Mouse (Mus musculus): ENCODE data around the gene Pwwp2b. TPM values are rescaled to one million over a fixed set of nuclear protein-coding genes. Genes with fewer than 3 reads are reported as not detected.

Gene Pwwp2b
- 4.5 and 4.7 TPM in 2 replicates for polyA plus RNA-seq (2015; fragmentation: Nextera tagmentation; extraction: Ambion mirVana)

DNA sequence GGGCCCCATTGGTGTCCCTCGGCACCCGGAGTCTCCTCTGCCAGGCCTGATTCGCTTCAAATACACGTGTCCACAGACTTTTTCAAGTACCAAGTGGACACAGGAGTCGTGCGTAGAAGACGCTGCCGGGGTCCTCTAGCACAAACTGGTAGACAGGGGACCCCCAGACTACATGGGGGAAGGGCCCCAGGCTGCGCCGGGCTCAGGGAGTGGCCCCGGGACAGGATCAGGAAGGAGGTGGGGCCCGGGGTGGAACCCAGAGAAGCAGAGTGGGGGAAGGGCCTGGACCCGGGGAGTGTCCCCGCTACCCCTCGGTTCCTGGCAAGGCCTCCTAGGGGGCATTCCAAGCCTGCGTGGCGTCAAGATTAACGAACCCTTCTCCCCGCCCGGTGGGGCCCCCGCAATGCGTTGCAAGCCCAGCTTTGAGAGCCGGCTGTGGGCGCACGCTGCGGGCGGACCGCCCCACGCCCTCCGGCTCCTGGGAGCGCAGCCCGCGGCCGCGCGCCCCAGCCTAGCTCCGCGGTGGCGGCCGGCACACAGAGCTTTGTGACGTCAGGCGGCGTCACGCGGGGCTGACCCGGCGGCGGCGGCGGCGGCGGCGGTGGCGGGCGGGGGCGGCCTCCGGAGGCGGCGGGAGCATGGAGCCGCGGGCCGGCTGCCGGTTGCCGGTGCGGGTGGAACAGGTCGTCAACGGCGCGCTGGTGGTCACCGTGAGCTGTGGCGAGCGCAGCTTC lies at the start of gene Pwwp2b:
Gene Pwwp2b (plus strand): TSS at position 602 of the 734 bp plus-strand sequence.
- under 1% methylated on average over 59 of the region's 72 CpGs for WGBS
- peak within 1 kb of the TSS; percentile 58 for H3K4me3 ChIP-seq
- H3K27me3 ChIP-seq = peaks cover 52% of the 10 kb centered on the region
- peak within 1 kb of the TSS; percentile 76 for H3K4me2 ChIP-seq
- no peaks in the 10 kb centered on the region for H3K36me3 ChIP-seq (ENCODE audit: poor library complexity, severe bottlenecking)
- peak within 1 kb of the TSS; percentile 76 for H3K9ac ChIP-seq
- peaks cover 40% of the 10 kb centered on the region for H3K4me1 ChIP-seq
- no peaks in the 10 kb centered on the region for H3K9me3 ChIP-seq (replicated peaks)
- ATAC-seq = peak; percentile 83
- H3K27ac ChIP-seq = no peak within 1 kb of the TSS

DNA sequence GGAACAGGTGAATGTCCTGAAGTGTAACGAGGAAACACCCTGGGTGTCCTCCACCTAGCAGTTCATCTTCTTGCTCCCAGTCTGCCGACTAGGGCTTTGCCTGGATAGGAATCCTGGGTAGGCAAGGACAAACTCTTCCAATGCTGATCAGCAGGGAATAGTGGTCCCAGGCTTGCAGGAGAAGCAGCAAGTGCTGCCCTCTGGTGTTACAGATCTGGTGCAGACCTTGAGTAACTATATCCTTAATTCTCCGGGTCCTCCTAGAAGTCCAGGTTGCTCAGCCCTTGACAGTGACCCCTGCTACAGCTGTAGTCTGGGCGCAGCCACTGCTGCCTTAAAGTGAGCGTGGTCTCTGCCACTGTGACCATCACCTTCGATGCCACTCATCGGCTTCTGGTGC lies 48.2 kb upstream of the Pwwp2b start:
- H3K4me1 ChIP-seq = no peaks in the 10 kb centered on the region
- no peak overlapping the region for H3K9ac ChIP-seq
- H3K27ac ChIP-seq = no peak overlapping the region
- no peaks in the 10 kb centered on the region for H3K36me3 ChIP-seq (ENCODE audit: poor library complexity, severe bottlenecking)
- ATAC-seq = peak; percentile 75
- no peak overlapping the region for H3K4me3 ChIP-seq
- no peak overlapping the region for H3K4me2 ChIP-seq
- H3K27me3 ChIP-seq = peaks cover 9% of the 10 kb centered on the region
- WGBS = 34% methylated on average over 7 of the region's 7 CpGs
- no peaks in the 10 kb centered on the region for H3K9me3 ChIP-seq (replicated peaks)

DNA sequence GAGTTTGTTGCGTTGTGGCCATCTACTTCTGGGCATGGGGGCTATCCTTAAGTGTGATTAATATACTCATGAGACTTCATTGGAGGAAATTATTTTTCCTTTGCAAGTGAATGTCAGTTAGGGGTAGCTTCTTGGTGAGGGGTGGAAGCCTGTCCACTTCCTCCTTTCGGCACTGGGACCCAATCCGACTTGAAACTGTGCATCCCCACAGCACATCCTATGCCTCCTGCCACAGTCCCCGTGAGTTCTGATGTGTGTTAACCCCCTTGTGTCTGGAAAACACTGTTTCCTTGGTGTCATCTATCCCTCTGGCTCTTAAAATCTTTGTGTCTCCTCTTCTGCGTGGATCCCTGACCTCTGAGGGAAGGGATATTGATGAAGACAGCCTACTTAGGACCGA lies 47.1 kb upstream of the Pwwp2b start:
- no peak for ATAC-seq
- Histone ChIP-seq H3K9ac (no peak overlapping the region), H3K36me3 (ENCODE audit: poor library complexity, severe bottlenecking) (no peaks in the 10 kb centered on the region), H3K27ac (no peak overlapping the region), H3K4me3 (no peak overlapping the region), H3K4me2 (no peak overlapping the region), H3K9me3 (replicated peaks) (no peaks in the 10 kb centered on the region), H3K4me1 (no peaks in the 10 kb centered on the region), H3K27me3 (peaks cover 9% of the 10 kb centered on the region)
- 67% methylated on average over 6 of the region's 6 CpGs for WGBS

DNA sequence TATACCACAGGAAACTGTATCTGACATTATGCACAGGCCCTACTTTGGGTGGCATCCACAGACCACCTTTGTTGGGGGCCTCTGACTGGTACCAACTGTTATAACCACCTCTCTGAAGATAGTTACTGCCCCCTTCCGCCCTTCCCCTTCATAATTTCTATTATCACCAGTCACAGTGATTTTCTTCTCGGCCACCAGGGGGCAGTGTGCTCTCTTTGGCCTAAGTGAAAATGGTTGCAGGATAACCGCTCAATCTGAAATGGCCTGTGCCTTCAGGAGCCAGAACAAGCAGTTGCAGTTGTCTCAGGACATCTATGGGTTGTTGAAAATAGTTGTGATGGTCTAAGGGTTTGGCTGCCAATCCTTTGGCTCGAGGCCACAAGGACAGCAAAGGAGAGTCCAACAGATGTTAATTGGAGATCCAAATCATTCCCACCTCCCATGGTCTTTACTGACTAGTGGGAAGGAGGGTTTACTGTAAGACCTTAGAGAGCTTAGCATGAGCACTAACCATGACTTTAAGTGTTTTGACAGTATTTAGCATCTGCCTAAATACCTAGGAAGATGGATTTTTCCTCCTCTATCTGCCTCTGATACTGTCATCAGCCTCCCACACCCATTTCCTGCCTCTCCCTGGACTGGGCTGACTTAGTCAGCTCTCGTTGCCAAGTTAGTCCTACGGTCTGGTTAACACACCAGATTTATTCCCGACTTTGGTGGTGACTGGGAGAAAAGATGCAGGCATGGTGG lies 40.1 kb upstream of the Pwwp2b start:
- 32% methylated on average over 7 of the region's 7 CpGs for WGBS
- Histone ChIP-seq H3K9me3 (replicated peaks) (no peaks in the 10 kb centered on the region), H3K4me3 (no peak overlapping the region), H3K36me3 (ENCODE audit: poor library complexity, severe bottlenecking) (no peaks in the 10 kb centered on the region), H3K9ac (no peak overlapping the region), H3K27me3 (no peaks in the 10 kb centered on the region), H3K27ac (no peak overlapping the region), H3K4me1 (peaks cover 6% of the 10 kb centered on the region; the same call in 1 of the 2 replicates), H3K4me2 (no peak overlapping the region)
- no peak for ATAC-seq

DNA sequence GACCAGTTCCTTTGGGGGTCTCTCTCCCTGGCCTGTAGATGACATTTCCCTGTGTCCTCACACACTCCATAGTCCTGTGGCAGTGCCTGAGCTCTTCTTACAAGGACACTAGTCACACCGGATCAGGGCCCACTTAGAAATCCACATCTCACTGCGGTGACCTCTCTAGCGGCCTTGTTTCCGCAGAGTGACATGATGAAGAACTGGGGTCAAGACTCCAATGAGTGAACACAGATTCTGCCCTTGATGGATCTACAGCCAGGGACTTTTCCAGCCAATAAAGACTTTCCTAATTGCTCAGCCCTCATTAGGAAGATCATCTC lies 39.5 kb upstream of the Pwwp2b start:
- Histone ChIP-seq H3K9me3 (replicated peaks) (no peaks in the 10 kb centered on the region), H3K4me3 (no peak overlapping the region), H3K27me3 (no peaks in the 10 kb centered on the region), H3K9ac (no peak overlapping the region), H3K36me3 (ENCODE audit: poor library complexity, severe bottlenecking) (no peaks in the 10 kb centered on the region), H3K4me1 (peaks cover 10% of the 10 kb centered on the region), H3K27ac (no peak overlapping the region), H3K4me2 (no peak overlapping the region)
- WGBS = 91% methylated on average over 4 of the region's 4 CpGs
- no peak for ATAC-seq

DNA sequence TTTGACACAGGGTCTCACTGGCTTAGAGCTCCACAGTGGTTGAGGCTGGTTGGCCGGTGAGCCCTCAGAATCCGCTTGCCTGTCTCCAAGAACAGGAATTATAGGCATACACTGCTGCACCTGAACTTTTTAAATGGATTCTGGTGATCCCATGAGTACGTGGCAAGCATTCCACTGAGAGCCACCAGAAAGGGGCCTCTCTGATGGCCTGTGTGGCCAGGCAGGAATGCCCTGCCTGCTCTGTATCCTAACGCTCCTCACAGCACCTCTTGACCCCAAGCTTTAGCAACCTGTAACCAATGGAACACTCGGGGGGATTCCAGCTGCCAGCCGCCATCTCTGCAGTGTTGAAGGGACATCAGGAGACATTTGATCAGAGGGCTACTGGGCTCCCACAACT lies 36.5 kb upstream of the Pwwp2b start:
- WGBS = 91% methylated on average over 6 of the region's 6 CpGs
- H3K4me2 ChIP-seq = no peak overlapping the region
- no peak for ATAC-seq
- H3K9ac ChIP-seq = no peak overlapping the region
- no peak overlapping the region for H3K27ac ChIP-seq
- no peaks in the 10 kb centered on the region for H3K9me3 ChIP-seq (replicated peaks)
- no peak overlapping the region for H3K4me3 ChIP-seq
- peaks cover 12% of the 10 kb centered on the region for H3K4me1 ChIP-seq
- H3K36me3 ChIP-seq (ENCODE audit: poor library complexity, severe bottlenecking) = no peaks in the 10 kb centered on the region
- no peaks in the 10 kb centered on the region for H3K27me3 ChIP-seq

DNA sequence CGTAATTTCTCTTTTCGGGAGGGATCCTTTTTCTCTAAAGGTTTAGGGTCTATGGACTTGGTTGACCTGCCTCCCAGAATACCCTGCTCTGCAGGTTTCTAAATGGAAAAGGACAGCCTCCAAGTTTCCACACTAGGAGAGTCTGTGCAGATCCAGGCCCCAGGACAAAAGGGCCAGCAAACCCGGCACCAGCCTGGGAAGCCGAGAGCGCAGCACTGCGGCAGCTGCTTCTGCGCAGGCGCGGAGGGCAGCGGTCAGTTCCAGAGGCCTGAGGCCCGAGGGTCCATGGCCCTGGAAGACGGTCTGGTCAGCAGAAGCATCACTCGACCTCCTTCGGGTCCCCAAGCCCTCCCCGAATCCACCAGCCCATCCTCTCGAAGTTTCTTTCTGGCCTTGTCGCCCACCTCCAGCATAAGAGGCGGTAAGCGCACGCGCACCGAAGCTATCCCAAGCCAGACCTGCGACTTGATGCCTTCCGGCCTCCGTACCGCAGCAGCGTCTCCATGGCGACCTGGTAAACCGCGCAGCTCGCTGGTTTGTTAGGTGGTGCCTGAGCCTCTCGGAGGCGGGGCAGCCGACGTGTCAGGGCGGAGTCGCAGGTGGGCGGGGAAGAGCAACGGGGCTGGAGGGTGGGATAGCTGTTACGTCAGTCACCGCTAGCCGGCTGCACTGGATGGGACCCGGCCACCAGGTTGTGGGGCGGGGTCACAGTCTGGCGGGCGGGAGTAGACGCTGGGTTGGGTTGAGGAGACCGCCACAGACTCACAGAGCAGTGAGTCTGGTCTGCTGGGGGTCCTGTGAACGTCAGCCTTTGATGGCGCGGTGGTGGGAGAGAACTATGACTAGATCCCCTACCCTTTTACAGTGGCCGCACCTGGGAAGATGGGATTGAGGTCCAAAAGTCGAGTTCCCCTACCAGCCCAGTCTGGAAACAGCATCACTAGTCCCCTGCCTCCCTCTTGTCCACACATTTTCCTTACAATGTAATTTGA lies 35.2 kb upstream of the Pwwp2b start, which contains the start of the genes Lrrc27 and Stk32c:
Gene Lrrc27 (plus strand): TSS at position 235 of the 992 bp plus-strand sequence.
Gene Stk32c (minus strand): TSS at position 554 of the 992 bp plus-strand sequence.
- Histone ChIP-seq H3K9me3 (replicated peaks) (no peaks in the 10 kb centered on the region), H3K27ac (peak within 1 kb of the TSS; percentile 78), H3K27me3 (no peaks in the 10 kb centered on the region), H3K4me3 (peak within 1 kb of the TSS; percentile 59), H3K4me2 (peak within 1 kb of the TSS; percentile 64), H3K36me3 (ENCODE audit: poor library complexity, severe bottlenecking) (no peaks in the 10 kb centered on the region), H3K4me1 (peaks cover 12% of the 10 kb centered on the region), H3K9ac (peak within 1 kb of the TSS; percentile 75)
- WGBS = 2% methylated on average over 53 of the region's 53 CpGs
- ATAC-seq = peak; percentile 98

DNA sequence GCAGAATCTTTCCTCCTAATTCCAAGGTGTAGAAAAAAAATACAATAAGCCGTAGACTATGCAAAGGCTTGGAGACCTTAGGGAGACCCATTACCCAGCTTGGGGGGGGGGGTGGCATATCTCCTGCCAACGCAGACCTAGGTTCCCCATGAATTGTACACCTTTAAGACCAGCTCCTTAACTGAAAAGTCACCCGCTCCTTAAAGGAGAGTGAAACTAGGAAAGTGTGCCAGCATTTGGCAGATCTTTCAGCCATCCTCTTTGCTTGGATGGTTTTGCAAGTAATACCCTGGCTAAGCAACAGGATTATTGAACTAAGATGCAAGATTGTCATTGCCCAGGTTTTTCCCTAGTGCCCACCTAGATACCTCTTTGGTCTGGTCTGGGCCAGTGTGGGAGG lies 34.5 kb upstream of the Pwwp2b start:
- no peak for ATAC-seq
- H3K9ac ChIP-seq = peak overlapping the region; percentile 75
- H3K4me2 ChIP-seq = peak overlapping the region; percentile 64
- WGBS = 66% methylated on average over 3 of the region's 3 CpGs
- H3K36me3 ChIP-seq (ENCODE audit: poor library complexity, severe bottlenecking) = no peaks in the 10 kb centered on the region
- H3K4me3 ChIP-seq = peak overlapping the region; percentile 59
- H3K4me1 ChIP-seq = peaks cover 12% of the 10 kb centered on the region
- no peaks in the 10 kb centered on the region for H3K27me3 ChIP-seq
- no peaks in the 10 kb centered on the region for H3K9me3 ChIP-seq (replicated peaks)
- H3K27ac ChIP-seq = 0 out of 2 replicates have a peak overlapping the region, but pooled peaks have one; percentile 35

DNA sequence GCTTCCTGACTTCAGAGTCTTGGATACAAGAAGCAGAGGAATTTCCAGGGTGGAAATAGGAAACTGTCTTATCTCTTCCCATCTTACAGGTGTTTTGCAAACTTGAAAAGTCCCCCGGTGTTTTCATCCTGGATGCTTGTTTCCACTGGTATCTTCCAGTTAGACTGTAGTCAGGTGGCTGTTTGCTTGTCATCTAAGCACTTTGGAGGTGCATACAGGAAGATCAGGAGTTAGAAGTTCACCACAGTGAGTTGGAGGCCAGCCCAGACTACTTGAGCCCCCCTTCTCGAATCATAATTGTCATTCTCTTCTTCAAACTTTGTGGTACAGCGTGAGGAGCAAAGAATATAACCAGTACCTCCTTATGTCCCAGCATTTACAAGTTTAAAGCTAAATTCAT lies 34.1 kb upstream of the Pwwp2b start:
- ATAC-seq = no peak
- Histone ChIP-seq H3K9me3 (replicated peaks) (no peaks in the 10 kb centered on the region), H3K4me1 (peaks cover 12% of the 10 kb centered on the region), H3K27me3 (no peaks in the 10 kb centered on the region), H3K36me3 (ENCODE audit: poor library complexity, severe bottlenecking) (no peaks in the 10 kb centered on the region), H3K4me3 (no peak overlapping the region), H3K27ac (no peak overlapping the region), H3K9ac (no peak overlapping the region), H3K4me2 (no peak overlapping the region)
- WGBS = 85% methylated on average over 3 of the region's 3 CpGs

DNA sequence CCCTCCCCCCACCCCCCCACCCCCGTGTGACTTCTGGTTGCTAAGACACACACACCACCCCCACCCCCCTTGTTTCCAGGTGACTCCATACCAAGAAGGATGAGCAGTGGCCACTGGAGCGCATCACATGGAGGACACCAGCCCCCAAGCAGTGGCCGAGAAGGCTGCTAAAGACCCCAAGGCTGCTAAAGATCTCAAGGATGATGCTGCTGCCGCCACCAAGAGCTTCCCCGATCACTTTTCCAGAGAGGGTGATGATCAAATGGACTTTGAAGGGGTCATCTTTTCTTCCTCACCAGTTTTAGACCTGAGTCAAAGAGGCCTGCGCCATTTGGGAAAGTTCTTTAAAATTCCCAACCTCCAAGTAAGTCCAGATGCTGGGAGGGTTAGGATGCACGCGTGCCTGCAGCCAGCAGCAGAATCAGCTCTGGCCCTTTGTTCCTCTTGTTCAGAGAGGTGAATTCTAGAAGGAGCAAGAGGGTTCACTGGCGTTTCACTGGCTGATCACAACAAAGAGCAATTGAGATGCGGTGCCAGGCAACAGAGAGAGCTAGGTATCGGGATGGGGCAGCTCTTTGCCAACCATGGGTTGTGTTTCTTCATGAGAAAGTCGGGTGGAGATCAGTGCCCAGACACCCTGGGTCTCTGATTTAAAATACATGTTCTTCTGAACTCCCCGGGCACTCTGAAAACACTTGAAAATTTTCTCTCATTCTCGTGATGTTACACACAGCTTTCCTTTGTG lies 33.5 kb upstream of the Pwwp2b start:
- peaks cover 12% of the 10 kb centered on the region for H3K4me1 ChIP-seq
- H3K4me2 ChIP-seq = no peak overlapping the region
- no peak overlapping the region for H3K4me3 ChIP-seq
- H3K36me3 ChIP-seq (ENCODE audit: poor library complexity, severe bottlenecking) = no peaks in the 10 kb centered on the region
- no peak for ATAC-seq
- H3K9me3 ChIP-seq (replicated peaks) = no peaks in the 10 kb centered on the region
- H3K9ac ChIP-seq = no peak overlapping the region
- no peaks in the 10 kb centered on the region for H3K27me3 ChIP-seq
- WGBS = 80% methylated on average over 13 of the region's 14 CpGs
- no peak overlapping the region for H3K27ac ChIP-seq

DNA sequence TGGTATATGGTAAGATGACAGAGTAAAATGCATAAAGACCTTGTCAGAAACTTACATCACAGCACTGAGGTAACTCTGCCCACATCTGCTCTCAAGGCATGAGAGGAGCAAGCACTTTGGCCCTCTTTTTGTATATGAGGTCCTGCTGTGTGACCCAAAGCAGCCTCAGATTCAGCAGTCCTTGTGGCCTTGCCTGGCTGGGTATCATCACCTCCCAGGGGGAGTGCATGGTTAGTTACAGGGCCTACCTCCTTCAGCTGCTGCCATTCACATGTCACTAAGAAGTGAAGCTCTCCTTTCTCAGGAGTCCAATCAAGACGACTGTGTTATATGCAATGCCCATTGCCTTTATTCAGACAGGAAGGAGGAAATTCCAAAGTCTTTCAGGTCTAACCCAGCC lies 32.8 kb upstream of the Pwwp2b start:
- no peak overlapping the region for H3K9ac ChIP-seq
- H3K36me3 ChIP-seq (ENCODE audit: poor library complexity, severe bottlenecking) = no peaks in the 10 kb centered on the region
- H3K4me1 ChIP-seq = peaks cover 12% of the 10 kb centered on the region
- H3K9me3 ChIP-seq (replicated peaks) = no peaks in the 10 kb centered on the region
- H3K4me2 ChIP-seq = no peak overlapping the region
- no peak overlapping the region for H3K27ac ChIP-seq
- ATAC-seq = no peak
- H3K4me3 ChIP-seq = no peak overlapping the region
- 88% methylated on average over 1 of the region's 1 CpGs for WGBS
- no peaks in the 10 kb centered on the region for H3K27me3 ChIP-seq
